Mouse (Mus musculus): ENCODE measurements around the gene Fcer1g.
A peak's percentile ranks its signal among the peaks of the same experiment; 100 is the strongest.

The Fcer1g gene

DNA sequence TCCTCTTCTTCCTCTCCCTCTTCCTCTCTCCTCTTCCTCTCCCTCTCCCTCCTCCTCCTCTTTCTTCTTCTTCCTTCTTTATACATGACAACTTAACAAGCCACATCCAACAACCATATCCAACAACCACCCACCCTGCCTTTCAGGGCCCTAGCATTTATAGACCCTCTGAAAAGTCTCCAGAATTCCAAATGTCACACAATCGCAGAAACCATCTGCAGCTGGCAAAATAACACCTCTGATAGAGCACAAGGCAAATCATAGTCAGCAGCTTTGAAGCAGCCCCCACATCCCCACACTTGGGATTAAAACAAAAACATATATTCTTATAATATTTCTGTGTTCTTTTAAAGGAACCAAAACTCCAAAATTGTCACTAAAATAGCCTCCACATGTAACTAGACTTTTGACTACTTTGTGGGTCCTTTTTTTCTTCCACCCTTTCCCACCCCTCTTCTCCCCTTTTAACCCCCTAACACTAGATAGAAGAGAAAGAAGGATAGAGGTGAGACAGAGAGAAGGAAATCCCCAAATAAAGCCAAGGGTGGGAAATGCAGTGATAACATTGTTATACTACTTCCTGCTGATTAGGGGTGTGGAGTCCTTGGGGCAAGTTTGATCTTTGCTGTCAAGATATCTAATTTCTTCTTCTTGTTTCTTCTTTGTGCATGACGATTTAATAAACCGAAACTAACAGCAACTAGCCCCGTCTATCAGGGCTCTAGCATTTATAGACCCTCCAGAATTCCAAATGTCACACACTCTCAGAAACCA lies 32.0 kb upstream of the Fcer1g start:
- DNase-seq (ENCODE audit: low spot score), result no peak

DNA sequence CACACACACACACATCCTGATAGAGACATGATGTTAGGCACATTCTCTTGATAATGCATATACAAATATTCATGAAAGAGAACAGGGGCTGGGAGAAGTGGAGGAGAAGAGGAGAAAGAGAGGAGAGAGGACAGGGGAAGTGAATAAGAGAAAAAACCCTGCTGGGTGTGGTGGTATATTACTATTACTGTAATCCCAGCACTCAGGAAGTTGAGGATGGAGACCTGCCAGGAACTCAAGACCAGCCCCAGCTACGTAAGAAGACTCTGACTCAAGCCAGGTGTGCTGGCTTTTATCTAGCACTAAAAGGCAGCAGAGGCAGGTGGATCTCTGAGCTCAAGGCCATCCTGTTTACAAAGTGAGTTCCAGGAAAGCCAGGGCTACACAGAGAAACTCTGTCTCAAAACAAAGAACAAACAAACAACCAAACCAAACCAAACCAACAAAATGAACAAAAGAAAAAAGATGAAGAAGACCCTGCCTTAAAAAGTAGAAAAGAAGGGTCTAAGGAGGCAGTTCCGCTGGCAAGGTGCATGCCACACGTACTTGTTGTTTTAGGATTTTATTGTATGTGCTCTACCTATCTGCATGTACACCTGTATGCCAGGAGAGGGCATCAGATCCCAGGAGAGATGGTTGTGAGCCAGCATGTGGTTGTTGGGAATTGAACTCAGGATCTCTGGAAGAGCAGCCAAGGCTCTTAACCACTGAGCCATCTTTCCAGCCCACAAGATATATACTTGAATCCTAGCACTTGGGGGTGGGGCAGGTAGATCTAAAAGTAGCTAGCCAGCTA lies 29.7 kb upstream of the Fcer1g start:
- no peak for DNase-seq (ENCODE audit: low spot score)

- no peak for DNase-seq (ENCODE audit: low spot score)
Measured at GRCm38 (mm10) chr1:171263185-171263611, 29.0 kb upstream of the Fcer1g start.

DNA sequence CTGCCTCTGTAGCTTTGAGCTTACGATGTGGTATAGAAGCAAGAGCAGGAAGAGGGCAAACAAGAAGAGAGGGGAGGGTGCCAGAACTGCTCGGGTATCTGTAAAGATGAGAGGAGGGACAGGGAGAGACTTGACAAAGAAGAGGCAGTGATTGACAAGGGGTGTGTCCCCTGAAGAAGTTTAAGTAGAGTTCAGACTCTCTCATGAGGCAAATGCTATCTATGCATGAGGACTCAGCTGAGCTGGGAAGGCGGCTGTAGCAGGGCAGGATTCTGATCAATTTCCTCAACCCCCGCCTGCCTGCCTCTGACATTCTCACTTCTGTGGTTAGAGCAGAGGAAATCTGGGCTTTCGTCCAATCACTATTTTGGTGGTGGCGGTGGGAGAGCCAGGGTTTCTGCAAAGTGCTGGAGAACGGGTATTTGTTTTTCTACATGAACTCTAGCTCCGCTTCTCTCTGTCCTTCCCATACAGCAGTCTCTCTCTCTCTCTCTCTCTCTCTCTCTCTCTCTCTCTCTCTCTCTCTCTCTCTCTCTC lies 28.5 kb upstream of the Fcer1g start:
- peak; percentile 90 for DNase-seq (ENCODE audit: low spot score)

DNA sequence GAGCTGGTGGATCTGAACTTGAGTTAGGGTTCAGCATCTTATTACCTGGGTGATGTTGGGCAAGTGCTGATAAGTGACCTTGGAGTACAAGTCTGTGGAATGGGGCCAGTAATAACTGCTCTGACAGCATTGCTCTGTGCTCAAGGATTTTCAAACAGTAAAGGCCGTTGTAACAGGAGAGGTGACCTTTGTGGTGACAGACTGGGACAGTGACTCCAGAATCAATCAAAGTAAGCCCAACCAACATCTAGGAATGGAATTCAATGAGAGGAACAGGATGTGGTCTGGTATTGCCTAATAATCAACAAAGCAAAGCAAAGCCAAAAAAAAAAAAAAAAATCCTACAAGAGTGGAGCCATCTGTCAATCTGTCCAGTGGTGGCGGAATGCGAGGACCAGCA lies 26.2 kb upstream of the Fcer1g start:
- no peak for DNase-seq (ENCODE audit: low spot score)

DNA sequence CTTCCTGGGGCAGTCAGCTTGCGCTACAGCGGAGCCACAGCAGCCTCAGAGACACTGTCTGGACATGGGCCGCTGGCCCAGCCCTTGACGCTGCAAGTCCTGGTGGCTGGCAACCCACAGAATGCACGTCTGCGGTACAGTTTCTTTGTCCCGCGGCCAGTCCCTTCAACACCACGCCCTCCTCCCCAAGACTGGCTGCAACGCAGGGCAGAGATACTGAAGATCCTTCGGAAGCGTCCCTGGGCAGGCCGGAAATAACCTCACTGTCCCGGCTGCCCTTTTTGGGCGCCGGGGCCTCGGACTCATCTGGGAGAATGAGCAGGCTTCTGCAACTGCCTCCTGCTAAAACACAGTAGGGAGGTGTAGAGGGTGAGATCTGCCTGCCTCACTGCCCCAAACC lies 24.8 kb upstream of the Fcer1g start:
- DNase-seq (ENCODE audit: low spot score), result no peak

- no peak for DNase-seq (ENCODE audit: low spot score)
Measured at GRCm38 (mm10) chr1:171257781-171258180, 23.6 kb upstream of the Fcer1g start.

DNA sequence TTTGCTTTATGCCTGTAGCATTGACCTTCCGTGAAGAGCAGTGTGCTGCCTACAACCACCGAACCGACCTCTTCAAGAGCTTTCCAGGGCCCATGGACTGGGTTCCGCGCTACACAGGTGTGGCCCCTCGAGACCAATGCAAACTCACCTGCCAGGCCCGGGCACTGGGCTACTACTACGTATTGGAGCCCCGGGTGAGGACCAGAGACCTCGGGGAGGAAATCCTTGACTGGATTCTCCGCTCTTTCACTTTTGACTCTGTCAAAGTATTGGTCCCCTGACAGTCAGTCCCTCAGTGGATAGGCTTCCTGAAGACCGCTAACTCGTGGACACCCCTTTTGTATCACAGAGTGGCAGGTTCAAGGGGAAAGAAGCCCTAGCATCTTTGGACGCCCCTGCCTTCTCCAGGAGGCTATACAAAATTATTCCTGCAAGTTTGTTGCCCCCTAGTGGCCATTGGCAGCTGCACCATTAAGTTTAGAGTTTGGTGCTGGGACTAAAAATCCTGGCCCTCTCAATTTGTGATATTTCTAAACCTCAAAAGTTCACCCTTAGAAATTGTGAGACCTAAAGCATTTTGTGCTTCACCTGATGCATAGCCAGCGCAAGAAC lies 22.9 kb upstream of the Fcer1g start:
- no peak for DNase-seq (ENCODE audit: low spot score)

- DNase-seq (ENCODE audit: low spot score), result no peak
Measured at GRCm38 (mm10) chr1:171256095-171256818, 22.1 kb upstream of the Fcer1g start.

- DNase-seq (ENCODE audit: low spot score), result no peak
Measured at GRCm38 (mm10) chr1:171252415-171252814, 18.2 kb upstream of the Fcer1g start.

GRCm38 (mm10) chr1:171251594-171252324 lies 17.6 kb upstream of the Fcer1g start:
- no peak for DNase-seq (ENCODE audit: low spot score)

- DNase-seq (ENCODE audit: low spot score), result no peak
Measured at GRCm38 (mm10) chr1:171250680-171251593, 16.8 kb upstream of the Fcer1g start, which contains the start of gene Ndufs2. Ndufs2 (minus strand) TSS chr1:171251388.

GRCm38 (mm10) chr1:171249913-171250600 lies 15.9 kb upstream of the Fcer1g start, which contains the start of gene Adamts4:
Adamts4 (plus strand) TSS chr1:171250421.
- no peak for DNase-seq (ENCODE audit: low spot score)

- DNase-seq (ENCODE audit: low spot score), result no peak
Measured at GRCm38 (mm10) chr1:171248386-171249226, 14.4 kb upstream of the Fcer1g start.

GRCm38 (mm10) chr1:171247916-171248315 lies 13.8 kb upstream of the Fcer1g start:
- no peak for DNase-seq (ENCODE audit: low spot score)

DNA sequence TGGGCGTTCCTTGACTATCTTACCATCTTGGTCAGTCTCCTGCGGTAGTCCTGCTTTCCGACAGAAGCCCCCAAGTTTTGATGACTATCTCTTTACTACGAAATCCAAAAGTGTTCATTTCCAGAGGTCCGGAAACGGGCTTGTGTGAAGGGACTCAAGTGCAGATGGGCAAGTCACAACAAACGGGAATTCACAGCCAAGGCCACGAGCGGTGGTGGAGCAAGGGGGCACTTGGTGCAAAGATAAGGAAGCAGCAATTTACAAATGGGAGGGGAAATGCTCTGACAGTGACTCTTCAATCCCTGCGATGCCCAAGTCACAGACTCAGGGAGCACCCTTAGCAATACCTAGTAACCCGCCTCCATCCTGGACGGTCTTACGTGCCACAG lies 13.3 kb upstream of the Fcer1g start:
- no peak for DNase-seq (ENCODE audit: low spot score)

DNA sequence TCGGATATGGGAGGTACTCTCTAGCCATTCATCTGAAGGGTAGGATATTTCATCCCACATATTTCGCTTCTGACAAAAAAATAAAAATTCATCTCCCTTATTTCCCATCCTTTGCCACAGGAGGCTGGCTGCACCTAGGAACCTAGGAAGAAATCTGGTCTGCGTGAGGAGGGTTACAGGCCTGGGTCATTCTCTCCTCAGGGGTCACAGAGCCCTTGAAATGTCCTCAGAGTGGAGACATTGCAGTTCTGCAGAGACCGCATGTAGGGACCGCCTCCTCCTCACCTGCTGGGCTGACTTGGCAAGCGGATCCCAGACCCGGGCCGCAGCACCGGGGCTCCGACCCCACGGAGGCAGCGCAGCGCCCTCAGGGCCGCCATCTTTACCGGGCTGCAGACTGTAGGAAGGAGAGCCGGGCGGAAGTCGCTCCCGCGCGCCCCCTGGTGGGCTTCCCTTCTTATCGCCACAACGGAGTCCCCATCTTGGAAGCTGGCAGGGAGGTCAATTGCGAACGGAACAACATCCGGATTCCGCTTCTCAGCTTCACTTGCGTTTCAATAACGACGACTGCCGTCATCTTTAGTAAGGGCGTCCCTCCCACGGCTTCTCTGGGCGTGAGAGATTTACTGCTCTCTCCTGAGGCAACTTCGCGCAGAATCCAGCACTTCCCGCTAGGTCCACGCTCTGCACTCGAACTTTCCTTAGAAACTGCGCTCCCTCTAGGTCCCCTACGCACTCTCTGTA lies 12.7 kb upstream of the Fcer1g start:
- peak; percentile 95 for DNase-seq (ENCODE audit: low spot score)

DNA sequence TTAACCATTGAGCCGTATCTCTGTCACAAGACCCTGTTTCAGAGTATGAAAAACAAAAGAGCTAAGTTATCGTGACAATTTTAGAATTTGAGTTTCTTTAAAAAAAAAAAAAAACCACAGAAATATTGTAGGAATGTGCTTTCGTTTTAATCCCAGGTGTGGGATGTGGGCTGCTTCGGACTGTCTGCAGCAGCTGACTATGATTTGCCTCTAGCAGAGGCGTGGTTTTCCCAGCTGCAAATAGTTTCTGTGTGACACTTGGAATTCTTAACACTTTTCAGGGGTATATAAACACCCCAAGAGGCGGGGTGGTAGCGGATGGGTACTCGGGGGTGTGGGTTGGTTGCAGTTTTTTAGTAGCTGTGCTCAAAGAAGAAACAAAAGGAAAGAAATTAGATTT lies 11.2 kb upstream of the Fcer1g start:
- DNase-seq (ENCODE audit: low spot score), result no peak
